Mouse (Mus musculus): Measurements from ENCODE around the gene Vps11.
"Not testable (repeated sequence)": the region's sequence is repeated elsewhere in the genome, so short reads cannot be mapped to it uniquely, and the experiment has no call there.

Vps11 gene

GRCm38 (mm10) chr9:44361190-44361917 lies at the start of gene Vps11:
Gene Vps11 (minus strand): TSS chr9:44361670.
- peak; percentile 97 for DNase-seq (ENCODE audit: low read depth, low spot score)

GRCm38 (mm10) chr9:44410647-44411336 lies 49.3 kb upstream of the Vps11 start:
- DNase-seq (ENCODE audit: low read depth, low spot score) = no peak

GRCm38 (mm10) chr9:44408693-44409092 lies 47.2 kb upstream of the Vps11 start:
- not testable (repeated sequence) for DNase-seq (ENCODE audit: low read depth, low spot score)

GRCm38 (mm10) chr9:44407752-44408097 lies 46.3 kb upstream of the Vps11 start:
- DNase-seq (ENCODE audit: low read depth, low spot score) = no peak

- peak; percentile 87 for DNase-seq (ENCODE audit: low read depth, low spot score)
Measured at GRCm38 (mm10) chr9:44406906-44407751, 45.7 kb upstream of the Vps11 start, which contains the start of the genes Rps25 and Trappc4. Gene Rps25 (plus strand): TSS chr9:44407139. Gene Trappc4 (minus strand): TSS chr9:44407600.

GRCm38 (mm10) chr9:44405011-44405410 lies 43.5 kb upstream of the Vps11 start:
- DNase-seq (ENCODE audit: low read depth, low spot score) = no peak

- DNase-seq (ENCODE audit: low read depth, low spot score) = peak; percentile 57
Measured at GRCm38 (mm10) chr9:44401081-44401480, 39.6 kb upstream of the Vps11 start.

- no peak for DNase-seq (ENCODE audit: low read depth, low spot score)
Measured at GRCm38 (mm10) chr9:44399795-44400114, 38.3 kb upstream of the Vps11 start.

- peak; percentile 92 for DNase-seq (ENCODE audit: low read depth, low spot score)
Measured at GRCm38 (mm10) chr9:44399114-44399794, 37.8 kb upstream of the Vps11 start.

GRCm38 (mm10) chr9:44398551-44398950 lies 37.1 kb upstream of the Vps11 start:
- peak; percentile 62 for DNase-seq (ENCODE audit: low read depth, low spot score)

- peak; percentile 62 for DNase-seq (ENCODE audit: low read depth, low spot score)
Measured at GRCm38 (mm10) chr9:44398087-44398486, 36.6 kb upstream of the Vps11 start.

- peak; percentile 98 for DNase-seq (ENCODE audit: low read depth, low spot score)
Measured at GRCm38 (mm10) chr9:44396684-44397411, 35.4 kb upstream of the Vps11 start, which contains the start of gene Slc37a4. Gene Slc37a4 (plus strand): TSS chr9:44396852.

GRCm38 (mm10) chr9:44391466-44391865 lies 30.0 kb upstream of the Vps11 start:
- peak; percentile 48 for DNase-seq (ENCODE audit: low read depth, low spot score)

GRCm38 (mm10) chr9:44389273-44389672 lies 27.8 kb upstream of the Vps11 start:
- DNase-seq (ENCODE audit: low read depth, low spot score) = no peak

- no peak for DNase-seq (ENCODE audit: low read depth, low spot score)
Measured at GRCm38 (mm10) chr9:44387221-44387620, 25.8 kb upstream of the Vps11 start.

GRCm38 (mm10) chr9:44384596-44384995 lies 23.1 kb upstream of the Vps11 start:
- no peak for DNase-seq (ENCODE audit: low read depth, low spot score)

- no peak for DNase-seq (ENCODE audit: low read depth, low spot score)
Measured at GRCm38 (mm10) chr9:44379862-44380261, 18.4 kb upstream of the Vps11 start.

- DNase-seq (ENCODE audit: low read depth, low spot score) = peak; percentile 97
Measured at GRCm38 (mm10) chr9:44379054-44379834, 17.8 kb upstream of the Vps11 start, which contains the start of gene Hyou1. Gene Hyou1 (plus strand): TSS chr9:44379490.

- DNase-seq (ENCODE audit: low read depth, low spot score) = no peak
Measured at GRCm38 (mm10) chr9:44378153-44378730, 16.8 kb upstream of the Vps11 start.

- not testable (repeated sequence) for DNase-seq (ENCODE audit: low read depth, low spot score)
Measured at GRCm38 (mm10) chr9:44377335-44377734, 15.9 kb upstream of the Vps11 start.
